Mouse (Mus musculus): ENCODE measurements at regions not wholly inside any gene's neighbourhood (a gene's known extent, or its start where the extent isn't known, plus 50 kb on each side); places are given as distances from the start of the nearest gene placed in this dataset.

- in situ Hi-C loops (cut with MseI, MboI), result no loop called here
Measured at GRCm38 (mm10) chr4:89446765-89447487, 136.1 kb upstream of the Cdkn2b start.

- in situ Hi-C loops (cut with MseI, MboI), result no loop called here
Measured at GRCm38 (mm10) chr4:89446156-89446716, 135.4 kb upstream of the Cdkn2b start.

- in situ Hi-C loops (cut with MseI, MboI), result no loop called here
Measured at GRCm38 (mm10) chr4:89445214-89446155, 134.6 kb upstream of the Cdkn2b start.

DNA sequence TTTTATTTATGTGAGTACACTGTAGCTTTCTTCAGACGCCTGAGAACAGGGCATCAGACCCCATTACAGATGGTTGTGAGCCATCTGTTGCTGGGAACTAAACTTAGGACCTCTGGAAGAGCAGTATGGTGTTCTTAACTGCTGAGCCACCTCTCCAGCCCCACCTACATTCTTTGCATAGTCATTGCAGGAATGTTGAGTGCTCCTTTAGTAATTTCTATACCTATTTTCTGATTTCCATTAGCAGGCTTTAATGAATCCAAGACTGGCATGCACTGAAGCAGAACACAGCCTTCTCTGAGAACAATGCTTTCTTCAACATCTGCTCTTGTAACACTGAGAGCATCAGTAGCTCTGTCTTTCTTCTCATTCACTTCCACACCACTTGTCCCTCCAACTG, 131.7 kb upstream of the Cdkn2b start:
- in situ Hi-C loops (cut with MseI, MboI), result no loop called here

GRCm38 (mm10) chr4:89440821-89441220, 130.0 kb upstream of the Cdkn2b start:
- in situ Hi-C loops (cut with MseI, MboI), result no loop called here

- in situ Hi-C loops (cut with MseI, MboI), result no loop called here
Measured at GRCm38 (mm10) chr4:89440326-89440725, 129.5 kb upstream of the Cdkn2b start.

GRCm38 (mm10) chr4:89438665-89439064, 127.8 kb upstream of the Cdkn2b start:
- in situ Hi-C loops (cut with MseI, MboI), result no loop called here

DNA sequence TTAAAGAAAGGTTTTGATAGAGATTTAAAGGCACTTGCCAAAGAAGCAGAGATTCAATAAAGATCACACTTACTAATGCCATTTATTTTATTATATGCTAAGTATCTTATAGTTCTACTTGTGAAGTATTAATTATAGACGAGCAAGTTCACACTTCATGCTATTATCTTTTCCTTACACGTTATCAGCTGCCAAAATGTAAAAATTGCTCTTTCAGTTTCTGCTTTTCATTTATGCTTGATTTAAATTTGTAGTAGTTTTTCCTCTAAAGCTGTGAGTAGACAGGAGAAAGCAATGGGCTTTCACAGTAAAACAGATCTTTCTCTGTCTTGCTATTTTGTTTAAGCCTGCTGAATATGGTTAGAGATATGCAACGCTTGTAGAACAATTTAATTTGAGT, 125.9 kb upstream of the Cdkn2b start:
- in situ Hi-C loops (cut with MseI, MboI), result no loop called here

GRCm38 (mm10) chr4:89434152-89434551, 123.3 kb upstream of the Cdkn2b start:
- in situ Hi-C loops (cut with MseI, MboI), result no loop called here

DNA sequence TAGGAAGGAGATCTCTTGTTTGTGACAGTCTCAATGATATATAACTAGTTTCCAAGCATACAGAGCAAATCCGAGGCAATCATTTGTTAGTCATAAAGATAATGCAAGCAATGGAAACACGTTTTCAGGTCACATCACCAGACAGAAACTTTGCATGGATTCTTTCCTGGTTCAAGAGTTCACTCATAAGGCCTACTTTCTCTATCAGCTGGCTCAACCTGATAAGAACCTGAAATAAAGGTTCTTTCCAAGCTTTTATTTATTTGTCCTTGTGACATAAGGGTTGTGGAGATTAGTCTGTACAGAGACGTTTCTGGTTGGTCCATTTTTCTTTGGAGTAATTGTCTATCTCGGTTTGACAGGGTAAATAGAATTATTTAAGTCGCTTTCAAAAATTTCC, 122.7 kb upstream of the Cdkn2b start:
- in situ Hi-C loops (cut with MseI, MboI), result no loop called here

DNA sequence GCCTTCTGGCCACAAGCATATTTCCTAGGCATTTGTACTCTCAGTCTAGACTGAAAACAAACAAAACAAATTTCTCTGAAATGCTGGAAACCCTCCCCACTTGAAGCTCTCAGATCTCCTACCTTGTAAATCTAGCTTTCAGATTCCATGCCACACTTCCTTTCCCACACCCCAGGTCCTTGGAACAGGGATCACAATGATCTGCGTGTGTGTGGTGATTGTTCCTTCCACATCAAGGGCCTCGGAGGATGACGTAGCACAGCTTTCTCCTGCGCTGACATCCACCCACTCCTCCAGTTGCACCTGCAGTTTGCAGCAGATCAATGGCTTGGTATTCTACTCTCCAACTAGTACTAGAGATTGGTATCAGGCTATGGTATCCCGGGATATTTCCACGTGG, 120.7 kb upstream of the Cdkn2b start:
- in situ Hi-C loops (cut with MseI, MboI), result no loop called here

GRCm38 (mm10) chr4:89428465-89428864, 117.6 kb upstream of the Cdkn2b start:
- in situ Hi-C loops (cut with MseI, MboI), result no loop called here

DNA sequence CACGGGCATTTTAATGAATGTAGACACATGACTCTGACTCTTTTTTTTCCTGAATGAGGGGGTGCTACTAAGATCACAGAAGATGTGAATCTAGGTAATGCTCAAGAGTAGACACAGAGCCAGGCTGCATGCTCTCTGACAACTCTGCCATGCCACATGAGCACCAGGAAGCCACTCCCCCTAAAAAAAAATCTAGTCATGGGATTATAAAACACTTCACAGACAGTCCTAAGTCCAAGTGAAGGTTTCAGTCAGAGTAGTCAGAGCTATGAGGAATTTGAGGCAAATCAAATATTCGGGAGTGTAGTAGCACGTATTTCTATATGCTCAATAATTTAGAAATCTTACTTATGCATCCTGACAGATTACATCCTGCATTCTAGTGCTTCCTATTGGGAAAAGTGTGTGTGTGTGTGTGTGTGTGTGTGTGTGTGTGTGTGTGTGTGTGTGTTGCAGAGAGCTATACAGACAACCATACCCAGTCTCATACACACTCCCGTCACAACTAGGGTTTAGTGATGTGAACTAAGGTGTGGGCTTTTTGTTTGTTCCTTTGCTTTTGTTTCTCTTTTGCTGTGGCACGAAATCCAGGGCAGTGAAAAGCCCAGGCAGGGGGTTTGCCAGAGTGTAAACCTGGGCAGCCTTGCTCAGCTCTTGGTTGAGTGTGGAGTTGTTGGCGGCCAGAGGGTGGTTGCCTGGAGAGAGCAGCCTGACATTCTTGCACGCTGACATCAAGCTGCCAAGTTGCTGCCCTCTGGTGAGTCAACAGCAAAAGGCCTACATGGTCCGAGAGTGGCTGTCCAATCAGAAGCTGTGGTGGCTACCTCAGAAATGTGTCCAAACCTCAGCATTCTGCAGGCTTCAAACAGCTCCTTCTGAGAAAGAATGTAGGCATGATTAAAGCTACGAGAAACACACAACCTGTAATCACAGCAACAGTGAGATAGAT, 116.8 kb upstream of the Cdkn2b start:
- in situ Hi-C loops (cut with MseI, MboI), result no loop called here

DNA sequence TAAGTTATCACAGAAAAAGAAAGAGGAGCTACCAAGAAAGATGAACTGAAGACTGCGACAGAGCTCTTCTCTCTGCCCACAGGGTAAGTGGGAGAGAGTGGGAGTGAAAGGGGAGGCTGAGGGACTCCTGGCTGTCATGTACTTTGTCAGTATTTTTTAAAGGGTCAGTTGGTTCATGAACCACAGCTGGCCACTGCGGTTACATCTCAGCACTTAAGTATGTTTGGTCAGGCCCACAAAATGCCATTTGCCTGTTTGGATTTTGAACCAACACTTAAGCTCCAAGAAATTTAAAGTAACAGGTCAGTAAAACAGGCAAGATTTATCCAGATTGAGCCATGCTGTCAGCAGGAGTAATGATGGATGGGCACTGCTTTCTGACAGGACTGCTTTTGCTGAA, 115.1 kb upstream of the Cdkn2b start:
- in situ Hi-C loops (cut with MseI, MboI), result no loop called here

DNA sequence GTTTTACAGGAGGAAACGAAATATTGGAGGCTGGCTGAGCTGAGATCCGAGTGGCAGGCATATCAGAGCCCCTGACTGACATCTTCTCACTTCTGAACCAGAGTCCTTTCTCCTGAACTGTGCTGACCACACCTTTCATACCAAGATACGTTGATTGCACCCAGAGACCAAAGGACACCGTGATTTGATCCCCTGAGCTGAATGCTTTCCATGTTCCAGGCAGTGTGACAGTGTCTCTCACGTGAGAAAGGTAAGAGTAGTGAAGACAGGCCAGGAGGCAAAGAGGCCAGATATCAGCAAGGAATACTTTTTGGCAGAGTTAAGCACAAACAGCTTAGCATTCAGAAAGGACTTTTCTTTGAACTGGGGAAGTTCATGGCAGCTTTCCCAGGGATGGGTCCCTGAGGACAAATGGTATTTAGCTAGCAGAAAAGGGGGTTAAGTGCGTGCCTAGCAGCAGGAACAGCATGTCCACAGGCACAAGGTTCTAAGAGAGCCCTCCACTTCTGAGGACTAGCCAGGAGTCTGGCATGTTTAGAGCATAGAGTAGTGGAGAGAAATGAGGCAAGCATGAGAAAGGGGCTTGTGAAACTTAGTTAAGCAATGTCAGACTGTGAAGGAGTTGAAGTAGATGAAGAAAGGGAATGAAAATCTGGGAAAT, 111.0 kb upstream of the Cdkn2b start:
- in situ Hi-C loops (cut with MseI, MboI), result no loop called here

- in situ Hi-C loops (cut with MseI, MboI), result no loop called here
Measured at GRCm38 (mm10) chr4:89420868-89421267, 110.0 kb upstream of the Cdkn2b start.

GRCm38 (mm10) chr4:89419507-89419906, 108.7 kb upstream of the Cdkn2b start:
- in situ Hi-C loops (cut with MseI, MboI), result no loop called here

DNA sequence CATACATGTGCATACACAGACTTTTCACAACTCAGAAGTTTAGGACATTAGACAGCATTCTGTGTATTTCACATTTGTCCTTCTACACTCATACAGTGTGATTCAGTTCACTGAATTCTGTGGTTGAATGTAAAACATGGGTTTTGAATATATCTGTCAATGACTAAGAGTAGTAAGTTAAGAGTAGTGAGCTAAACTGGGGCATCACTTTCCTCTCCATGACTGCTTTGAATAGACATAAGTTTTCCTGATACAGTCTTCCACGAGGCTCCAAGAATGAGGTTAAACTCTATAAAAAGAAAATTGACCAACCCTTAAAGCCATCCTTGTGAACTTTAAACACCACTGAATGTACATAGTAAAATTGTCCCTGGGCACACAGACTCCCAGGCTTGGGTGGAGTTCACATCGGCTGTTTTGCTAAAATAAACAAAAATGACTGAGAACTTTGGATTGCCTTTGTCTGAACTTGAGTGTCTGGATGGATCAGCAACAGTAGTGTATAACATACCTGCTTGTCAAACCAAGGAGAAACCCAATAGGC, 94.9 kb upstream of the Cdkn2b start:
- in situ Hi-C loops (cut with MseI, MboI), result no loop called here

DNA sequence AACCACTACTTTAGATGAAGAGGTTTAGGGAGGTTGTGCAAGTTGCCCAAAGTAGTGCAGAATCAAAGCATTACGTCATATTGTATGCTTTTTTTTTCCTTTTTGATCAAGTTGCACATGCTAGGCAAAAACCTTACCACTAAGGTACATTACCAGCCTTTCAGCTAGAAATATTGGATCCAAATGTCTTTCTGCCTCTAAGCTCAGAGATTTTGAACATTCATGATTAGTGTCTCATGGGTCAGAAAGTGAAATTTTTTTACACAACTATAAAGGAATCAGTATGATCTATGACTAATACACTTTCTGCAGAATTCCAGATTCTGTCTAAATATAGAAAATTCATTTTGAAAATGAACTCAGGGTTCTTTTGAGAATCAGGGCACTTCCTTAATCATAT, 92.3 kb upstream of the Cdkn2b start:
- in situ Hi-C loops (cut with MseI, MboI), result no loop called here

- in situ Hi-C loops (cut with MseI, MboI), result no loop called here
Measured at GRCm38 (mm10) chr4:89402324-89402723, 91.5 kb upstream of the Cdkn2b start.

- in situ Hi-C loops (cut with MseI, MboI), result no loop called here
Measured at GRCm38 (mm10) chr4:89401696-89402095, 90.9 kb upstream of the Cdkn2b start.

Data from mouse trophoblast stem cell (cell line).